Mouse (Mus musculus) kidney, adult 2 months (tissue): ENCODE measurements at regions not wholly inside any gene's neighbourhood (a gene's known extent, or its start where the extent isn't known, plus 50 kb on each side); places are given as distances from the start of the nearest gene placed in this dataset.

ENCODE experiments used
- CTCF ChIP-seq: fragments of 200-500 bp; conservative IDR thresholded peaks from 2 replicates; pipeline ENCODE4 v1.5.1; 2011; ENCODE audit warnings: low read depth, mild to moderate bottlenecking, control low read depth, low read length, moderate library complexity, mixed read lengths; ENCODE audit not compliant: insufficient read depth, insufficient read length
- POLR2A ChIP-seq: fragments of 200-500 bp; IDR thresholded peaks from one replicate; pipeline ENCODE4 v1.6.1; 2011; ENCODE audit warnings: low read depth, low read length, control low read depth

DNA sequence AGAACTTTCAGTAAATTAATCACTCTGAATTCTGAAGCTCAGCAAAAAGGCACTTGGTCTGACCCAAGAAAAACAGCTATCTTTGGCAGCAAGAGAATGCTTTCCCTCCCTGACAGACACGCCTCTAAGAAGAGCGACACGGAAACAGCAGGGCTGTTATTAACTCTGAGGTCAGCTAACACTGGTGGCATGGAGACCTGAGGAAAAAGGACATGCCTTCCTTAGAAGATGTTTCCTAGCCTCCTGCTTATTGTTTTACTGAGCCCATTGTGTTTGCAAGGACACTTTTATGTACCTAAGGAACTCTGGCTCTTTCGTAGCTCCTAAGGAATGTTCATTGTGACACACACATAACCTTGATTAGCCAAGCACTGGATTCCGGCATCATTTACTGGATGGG is 371.3 kb upstream of the Adamts9 start:
- TF ChIP-seq POLR2A: no peak
- no peak for TF ChIP-seq CTCF
